Mouse (Mus musculus): ENCODE measurements at regions not wholly inside any gene's neighbourhood (a gene's known extent, or its start where the extent isn't known, plus 50 kb on each side); places are given as distances from the start of the nearest gene placed in this dataset.
A peak's percentile ranks its signal among the peaks of the same experiment; 100 is the strongest.

GRCm38 (mm10) chr3:50939602-50940001, 284.6 kb upstream of the Noct start:
- DNase-seq (ENCODE audit: low read depth, low spot score): no peak

DNA sequence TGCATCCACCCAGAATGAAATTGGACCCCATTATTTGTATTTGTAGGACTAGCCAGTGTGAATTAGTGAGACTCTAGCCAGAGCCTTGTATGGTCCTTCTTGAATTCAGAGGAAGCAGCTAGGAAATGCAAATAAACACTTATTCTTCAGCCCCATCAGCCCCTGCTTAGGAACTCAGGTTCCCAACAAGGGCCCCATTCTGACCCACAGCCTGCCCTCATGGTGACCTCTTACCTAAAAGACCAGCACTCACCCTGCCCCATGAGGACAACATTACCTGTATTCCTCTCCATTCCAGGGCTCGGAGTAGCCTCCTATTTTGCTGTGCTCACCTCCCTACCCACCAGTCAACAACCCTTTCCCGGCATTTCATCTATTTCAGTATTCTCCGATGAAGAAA, 283.6 kb upstream of the Noct start:
- DNase-seq (ENCODE audit: low read depth, low spot score): no peak

GRCm38 (mm10) chr3:50953456-50953855, 270.8 kb upstream of the Noct start:
- no peak for DNase-seq (ENCODE audit: low read depth, low spot score)

- DNase-seq (ENCODE audit: low read depth, low spot score): no peak
Measured at GRCm38 (mm10) chr3:50970386-50970785, 253.9 kb upstream of the Noct start.

- DNase-seq (ENCODE audit: low read depth, low spot score): no peak
Measured at GRCm38 (mm10) chr3:50973081-50973480, 251.2 kb upstream of the Noct start.

DNA sequence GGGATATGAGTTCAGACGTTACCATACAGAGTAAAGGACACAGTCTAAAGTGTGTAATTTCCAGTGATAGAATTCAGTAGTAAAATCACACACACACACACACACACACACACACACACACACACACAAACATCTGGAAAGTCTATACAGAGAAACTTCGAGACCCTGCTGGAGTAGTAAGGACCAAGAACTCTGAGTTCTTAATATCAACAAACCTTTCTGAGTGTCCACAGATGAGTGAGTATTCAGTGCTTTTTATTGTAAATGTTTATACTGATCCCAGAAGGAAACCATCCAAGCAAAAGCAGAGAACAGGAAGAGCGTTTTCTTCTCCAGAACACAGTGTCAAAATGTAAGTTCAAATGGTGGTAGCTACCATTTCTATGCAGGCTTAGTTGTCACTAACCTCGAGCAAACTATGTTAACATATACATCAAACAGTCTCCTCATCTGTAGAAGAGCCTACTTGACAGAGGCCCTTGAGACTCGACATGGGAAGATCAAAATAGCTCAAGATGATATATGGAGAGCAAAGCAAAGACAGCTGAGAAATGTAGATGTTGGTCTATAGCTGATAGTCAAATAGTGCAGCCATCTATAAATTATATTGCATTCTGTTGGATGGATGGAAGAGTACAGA, 248.0 kb upstream of the Noct start:
- no peak for DNase-seq (ENCODE audit: low read depth, low spot score)

DNA sequence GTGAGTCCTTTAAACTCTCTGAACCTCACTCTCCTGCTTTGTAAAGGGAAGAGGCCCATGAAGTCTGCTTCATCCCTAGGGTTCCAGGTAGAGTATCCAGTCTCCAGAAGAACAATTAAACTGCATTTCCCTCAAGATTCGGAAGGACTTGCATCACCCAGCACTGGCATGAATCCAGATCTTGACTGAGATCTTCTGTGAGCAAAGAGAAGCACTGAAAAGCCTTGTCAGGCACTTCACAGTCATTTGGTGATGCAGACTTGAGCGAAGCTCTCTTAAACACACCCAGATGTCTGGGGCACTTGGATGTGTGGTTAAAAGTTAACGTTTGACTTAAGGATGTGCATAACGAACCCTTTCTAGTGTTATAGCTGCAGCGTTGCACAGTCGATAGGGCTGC, 247.4 kb upstream of the Noct start:
- no peak for DNase-seq (ENCODE audit: low read depth, low spot score)

DNA sequence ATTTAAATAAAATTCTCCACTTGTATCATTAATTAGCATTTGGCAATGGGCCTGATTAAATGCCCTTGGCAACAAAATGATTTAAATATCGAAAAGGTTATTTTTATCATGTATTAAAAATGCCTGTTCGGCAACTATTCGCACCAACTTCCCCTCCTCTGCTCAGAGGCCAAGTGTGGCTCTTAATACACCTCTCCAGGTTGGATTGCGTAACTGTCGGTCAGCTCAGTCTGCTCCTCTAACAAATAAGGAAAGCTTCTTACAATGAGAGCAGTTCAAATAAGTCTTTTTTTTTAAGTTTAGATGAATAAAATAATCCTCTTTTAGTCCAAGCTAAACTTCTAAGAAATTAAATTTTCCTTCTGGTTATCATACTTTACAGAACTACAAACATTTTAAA, 245.6 kb upstream of the Noct start:
- DNase-seq (ENCODE audit: low read depth, low spot score): no peak

- no peak for DNase-seq (ENCODE audit: low read depth, low spot score)
Measured at GRCm38 (mm10) chr3:50979592-50979991, 244.7 kb upstream of the Noct start.

DNA sequence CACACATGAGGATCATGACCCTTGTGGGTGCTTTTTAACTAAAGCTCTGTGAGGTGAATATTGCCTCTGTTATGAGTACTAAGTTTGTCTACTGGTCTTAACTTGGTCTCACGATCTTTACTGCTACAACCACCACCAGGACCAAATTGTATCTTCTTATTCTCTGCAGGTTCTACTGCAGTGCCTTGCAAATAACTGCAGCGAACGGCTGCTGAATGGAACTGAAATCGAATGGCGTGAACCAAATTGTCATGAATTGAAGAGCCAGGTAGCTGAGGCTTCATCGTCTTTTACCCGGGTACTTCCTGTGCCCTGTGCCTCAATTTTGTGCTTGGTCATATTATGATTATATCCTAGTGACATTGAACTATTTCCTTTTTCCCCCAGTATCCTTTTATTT, 242.5 kb upstream of the Noct start:
- DNase-seq (ENCODE audit: low read depth, low spot score): no peak

GRCm38 (mm10) chr3:50982649-50983048, 241.6 kb upstream of the Noct start:
- no peak for DNase-seq (ENCODE audit: low read depth, low spot score)

DNA sequence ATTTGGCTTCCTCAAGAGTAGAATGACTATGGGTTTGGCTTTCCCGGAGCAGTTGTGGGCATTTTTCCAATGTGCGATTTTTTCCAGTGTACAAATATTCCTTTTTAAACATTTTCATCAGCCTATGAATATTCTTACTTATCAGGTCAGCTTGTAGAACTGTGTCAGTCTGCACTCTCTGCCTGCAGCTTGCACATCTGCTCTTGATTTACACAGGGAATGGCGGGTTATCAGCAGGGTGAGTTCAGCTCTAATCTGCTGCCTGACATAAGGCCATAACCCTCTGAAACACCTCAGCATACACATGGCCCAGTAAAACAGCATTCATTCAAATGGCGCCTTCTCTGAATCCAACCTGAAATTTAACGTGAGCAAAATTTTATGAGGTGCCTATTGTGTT, 241.1 kb upstream of the Noct start:
- DNase-seq (ENCODE audit: low read depth, low spot score): peak; percentile 12

GRCm38 (mm10) chr3:50983962-50984765, 240.1 kb upstream of the Noct start:
- no peak for DNase-seq (ENCODE audit: low read depth, low spot score)

DNA sequence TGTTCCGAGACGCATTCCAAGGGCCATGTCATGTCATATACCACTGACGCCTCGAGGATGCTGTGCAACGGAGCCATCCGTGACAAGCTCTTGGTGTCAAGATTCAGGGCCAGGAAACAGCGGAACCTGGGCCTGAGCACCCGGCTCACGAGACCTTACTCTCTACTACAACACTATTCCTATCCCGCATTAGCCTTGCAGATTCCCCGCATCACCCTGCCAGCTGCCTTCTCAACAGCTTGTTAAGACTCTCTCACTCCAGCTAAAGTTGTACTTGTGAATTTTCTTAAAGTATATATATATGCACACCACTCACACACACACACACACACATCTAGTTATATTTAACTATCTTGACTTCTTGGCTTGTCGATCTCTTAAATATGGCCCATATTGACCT, 236.4 kb upstream of the Noct start:
- no peak for DNase-seq (ENCODE audit: low read depth, low spot score)

GRCm38 (mm10) chr3:50990810-50991209, 233.4 kb upstream of the Noct start:
- DNase-seq (ENCODE audit: low read depth, low spot score): no peak

- no peak for DNase-seq (ENCODE audit: low read depth, low spot score)
Measured at GRCm38 (mm10) chr3:50992581-50993313, 231.5 kb upstream of the Noct start.

GRCm38 (mm10) chr3:50999745-51000144, 224.5 kb upstream of the Noct start:
- no peak for DNase-seq (ENCODE audit: low read depth, low spot score)

- no peak for DNase-seq (ENCODE audit: low read depth, low spot score)
Measured at GRCm38 (mm10) chr3:51000938-51001337, 223.3 kb upstream of the Noct start.

- DNase-seq (ENCODE audit: low read depth, low spot score): no peak
Measured at GRCm38 (mm10) chr3:51002662-51003061, 221.6 kb upstream of the Noct start.

GRCm38 (mm10) chr3:51003506-51004170, 220.6 kb upstream of the Noct start:
- no peak for DNase-seq (ENCODE audit: low read depth, low spot score)

GRCm38 (mm10) chr3:51004216-51004615, 220.0 kb upstream of the Noct start:
- DNase-seq (ENCODE audit: low read depth, low spot score): no peak

- DNase-seq (ENCODE audit: low read depth, low spot score): no peak
Measured at GRCm38 (mm10) chr3:51009098-51009497, 215.1 kb upstream of the Noct start.
